Mouse (Mus musculus) erythroblast, adult 5-6 weeks (primary cell): Measurements from ENCODE around the gene Hvcn1. TPM values are rescaled to one million over a fixed set of nuclear protein-coding genes. Genes with fewer than 3 reads are reported as not detected.

Source experiments
- ATAC-seq: replicated peaks from 2 replicates; pipeline ENCODE4 v1.8.0; 2016; ENCODE audit warnings: moderate number of reproducible peaks, mild to moderate bottlenecking, moderate TSS enrichment, inconsistent platforms; ENCODE audit not compliant: poor library complexity, low FRiP score, severe bottlenecking
- total RNA-seq, 2 experiments: library from RNA; stranded (forward) in 1 of 2; stranded (reverse) in 1 of 2; fragments of 150-400 nt in 1 of 2; fragments of 200-764, 138-1000 nt in 1 of 2; gene quantifications; 2 replicates each; pipeline versions ENCODE4 v1.2.3 to v1.2.4; 2015 to 2017; ENCODE audit warnings: low replicate concordance in 2 of 2

Hvcn1 gene
- total RNA-seq, 2 experiments from 2014 or later, result 25.4 to 37.0 TPM

- no peak for ATAC-seq
These were observed 25.4 kb downstream of the Hvcn1 start for GRCm38 (mm10) chr5:122232004-122232403.

- ATAC-seq, result no peak
These were observed 26.5 kb downstream of the Hvcn1 start for GRCm38 (mm10) chr5:122233077-122233581.

- ATAC-seq, result no peak
These were observed 27.1 kb downstream of the Hvcn1 start for GRCm38 (mm10) chr5:122233695-122234094.

GRCm38 (mm10) chr5:122234319-122235195, 28.0 kb downstream of the Hvcn1 start:
- no peak for ATAC-seq

- no peak for ATAC-seq
These were observed 28.7 kb downstream of the Hvcn1 start for GRCm38 (mm10) chr5:122235196-122235836.

- no peak for ATAC-seq
These were observed 30.6 kb downstream of the Hvcn1 start for GRCm38 (mm10) chr5:122237200-122237599.

GRCm38 (mm10) chr5:122239618-122240017, 33.0 kb downstream of the Hvcn1 start:
- ATAC-seq, result no peak

GRCm38 (mm10) chr5:122240521-122240920, 33.9 kb downstream of the Hvcn1 start:
- no peak for ATAC-seq

GRCm38 (mm10) chr5:122240989-122241388, 34.4 kb downstream of the Hvcn1 start:
- no peak for ATAC-seq

GRCm38 (mm10) chr5:122242521-122243123, 36.0 kb downstream of the Hvcn1 start:
- no peak for ATAC-seq

GRCm38 (mm10) chr5:122243781-122244523, 37.3 kb downstream of the Hvcn1 start:
- no peak for ATAC-seq

- ATAC-seq, result no peak
These were observed 38.6 kb downstream of the Hvcn1 start for GRCm38 (mm10) chr5:122245186-122245585.

GRCm38 (mm10) chr5:122246547-122247167, 40.1 kb downstream of the Hvcn1 start:
- ATAC-seq, result no peak

- ATAC-seq, result no peak
These were observed 40.9 kb downstream of the Hvcn1 start for GRCm38 (mm10) chr5:122247529-122247928.

- ATAC-seq, result no peak
These were observed 41.3 kb downstream of the Hvcn1 start for GRCm38 (mm10) chr5:122247934-122248333.

GRCm38 (mm10) chr5:122249281-122249680, 42.7 kb downstream of the Hvcn1 start:
- ATAC-seq, result no peak

GRCm38 (mm10) chr5:122251895-122252606, 45.4 kb downstream of the Hvcn1 start:
- ATAC-seq, result no peak

GRCm38 (mm10) chr5:122258027-122258741, 51.6 kb downstream of the Hvcn1 start:
- ATAC-seq, result no peak
